Mouse (Mus musculus) olfactory bulb, adult 2 months (tissue): ENCODE measurements around the gene Lbp.

ENCODE experiments used
- CTCF ChIP-seq: fragments of 200-500 bp; IDR thresholded peaks from 2 replicates; pipeline ENCODE4 v1.5.1; 2012; ENCODE audit warnings: low read depth, mild to moderate bottlenecking, low read length, moderate library complexity; ENCODE audit not compliant: insufficient read depth
- POLR2A ChIP-seq: fragments of 200-500 bp; IDR thresholded peaks from 2 replicates; pipeline ENCODE4 v1.6.1; 2012; ENCODE audit warnings: mild to moderate bottlenecking, low read depth, low read length, moderate library complexity; ENCODE audit not compliant: insufficient read depth

DNA sequence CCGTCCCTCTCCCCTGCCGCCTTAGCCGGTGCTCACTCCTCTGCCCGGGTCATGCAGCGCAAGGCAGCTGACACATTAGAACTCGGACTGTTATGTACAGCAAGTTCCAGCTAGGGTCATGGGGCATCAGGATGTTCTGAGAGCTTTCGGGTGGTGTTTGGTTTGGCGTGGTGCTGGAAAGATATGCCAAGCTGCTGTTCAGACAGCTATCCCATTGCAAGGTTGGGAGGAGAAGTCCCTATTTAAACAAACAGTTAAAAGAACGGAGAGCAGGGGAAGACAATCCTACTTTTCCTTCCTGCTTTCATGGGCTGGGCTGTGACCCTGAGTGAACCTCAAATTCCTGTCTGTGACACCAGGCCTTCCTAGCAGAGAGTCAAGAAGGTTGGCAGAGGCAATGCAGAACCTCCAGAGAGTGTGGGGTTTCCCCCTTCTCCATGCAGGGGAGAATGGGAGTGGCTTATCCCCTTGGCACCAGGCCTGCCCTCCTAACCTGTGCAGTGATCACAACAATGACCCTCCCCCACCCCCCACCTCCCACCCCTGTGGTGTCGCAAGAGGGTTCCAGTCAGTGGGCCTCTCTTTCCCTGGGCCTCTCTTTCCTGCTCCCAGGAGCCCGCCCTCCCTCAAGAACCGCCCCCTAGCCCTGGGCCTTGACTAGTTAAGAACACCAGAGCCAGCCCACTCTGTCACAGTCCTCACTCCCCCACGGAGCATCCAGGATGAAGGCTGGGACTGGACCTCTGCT lies at the start of gene Lbp:
- no peak for TF ChIP-seq CTCF
- no peak for TF ChIP-seq POLR2A
